ENCODE assay signal across 8 mouse cellular contexts in genomic region chr19:43570831-43571790, GRCm38 (mm10). TPM values are rescaled to one million over a fixed set of nuclear protein-coding genes. Genes with fewer than 3 reads are reported as not detected.
A peak's percentile ranks its signal among the peaks of the same experiment; 100 is the strongest.
DNase-seq lines count a peak whose midpoint lies in the region; ATAC-seq and TF ChIP-seq lines count a peak whose summit lies in the region.

No protein-coding gene starts in this region.

- peak overlapping the region; percentile 43 for H3K9ac ChIP-seq in lung, embryonic 16.5 days (ENCODE audit: low read length)

- H3K27ac ChIP-seq in hindbrain, embryonic 10.5 days, result no peak overlapping the region
- H3K27ac ChIP-seq in lung, embryonic 16.5 days (ENCODE audit: low read length), result no peak overlapping the region
- no peak overlapping the region for H3K27ac ChIP-seq in thymus, adult 2 months (ENCODE audit: control insufficient read depth, insufficient read depth, low read length)

- TF ChIP-seq POLR2A in thymus, adult 2 months (IDR thresholded peaks at IDR 0.05; ENCODE audit: control insufficient read depth, extremely low read depth, insufficient read depth, low read length, poor library complexity), result no peak

- ATAC-seq in lung, embryonic 16.5 days (ENCODE audit: low read depth), result peak; percentile 81

- no peaks in the 10 kb centered on the region for H3K9me3 ChIP-seq in hindbrain, embryonic 10.5 days
- no peaks in the 10 kb centered on the region for H3K9me3 ChIP-seq in lung, embryonic 16.5 days (ENCODE audit: control insufficient read depth, low read length)

- peak overlapping the region; percentile 52 for H3K4me3 ChIP-seq in hindbrain, embryonic 10.5 days
- peak overlapping the region; percentile 49 for H3K4me3 ChIP-seq in lung, embryonic 16.5 days (ENCODE audit: low read length)
- H3K4me3 ChIP-seq in thymus, adult 2 months (ENCODE audit: control insufficient read depth, insufficient read depth, low read length), result peak overlapping the region; percentile 10; the same call in 1 of the 2 replicates

- H3K4me1 ChIP-seq in hindbrain, embryonic 10.5 days (replicated peaks), result peaks cover 8% of the 10 kb centered on the region; the same call in 1 of the 2 replicates
- H3K4me1 ChIP-seq in lung, embryonic 16.5 days (replicated peaks; ENCODE audit: control insufficient read depth, insufficient read depth, low read length), result peaks cover 4% of the 10 kb centered on the region; the same call in 1 of the 2 replicates
- peaks cover 4% of the 10 kb centered on the region; the same call in 1 of the 2 replicates for H3K4me1 ChIP-seq in thymus, adult 2 months (replicated peaks; ENCODE audit: control insufficient read depth, insufficient read depth, low read length)

- 16% methylated on average over 32 of the region's 32 CpGs for WGBS in hindbrain, embryonic 10.5 days
- WGBS in lung, embryonic 16.5 days, result 14% methylated on average over 32 of the region's 32 CpGs
- WGBS in thymus, adult 2 months, result 13% methylated on average over 32 of the region's 32 CpGs

- TF ChIP-seq CTCF in thymus, adult 2 months (IDR thresholded peaks at IDR 0.05; ENCODE audit: borderline replicate concordance, control insufficient read depth, extremely low read depth, insufficient read depth, low read length, poor library complexity), result peak; percentile 85

- H3K36me3 ChIP-seq in hindbrain, embryonic 10.5 days, result no peaks in the 10 kb centered on the region
- H3K36me3 ChIP-seq in lung, embryonic 16.5 days (ENCODE audit: control insufficient read depth, insufficient read depth, low read length), result no peaks in the 10 kb centered on the region
- H3K36me3 ChIP-seq in thymus, adult 2 months (ENCODE audit: control insufficient read depth, insufficient read depth, low read length), result no peaks in the 10 kb centered on the region

- peak; percentile 57 for DNase-seq in Muller cell, postnatal 12 days (ENCODE audit: inconsistent ontology term)
- DNase-seq in cerebellum, adult 8-10 months, result peak; percentile 58
- DNase-seq in forelimb bud, embryonic 11.5 days (ENCODE audit: low read depth, low spot score), result peak; percentile 85
- peak; percentile 71 for DNase-seq in hindbrain, embryonic 10.5 days (ENCODE audit: low spot score)
- DNase-seq in layer of hippocampus, adult 9-10 months (ENCODE audit: low spot score), result peak; percentile 44
- peak; percentile 44 for DNase-seq in ovary, adult 18-20 months (ENCODE audit: low spot score)
- peak; percentile 73 for DNase-seq in thymus, adult 2 months

- H3K27me3 ChIP-seq in hindbrain, embryonic 10.5 days (ENCODE audit: insufficient read depth, poor library complexity, severe bottlenecking), result peaks cover 84% of the 10 kb centered on the region
- peaks cover 33% of the 10 kb centered on the region for H3K27me3 ChIP-seq in lung, embryonic 16.5 days (ENCODE audit: control insufficient read depth, insufficient read depth, low read depth, low read length)
- peaks cover 4% of the 10 kb centered on the region; the same call in 1 of the 2 replicates for H3K27me3 ChIP-seq in thymus, adult 2 months (ENCODE audit: control insufficient read depth, insufficient read depth, low read length)

- peak overlapping the region; percentile 86 for H3K4me2 ChIP-seq in lung, embryonic 16.5 days (ENCODE audit: low read depth, low read length)

RNA-seq across cellular contexts. Expression of gene Nkx2-3, which starts 41.0 kb away (rescaled TPM):
- 0.56 and 1.0 TPM in 2 replicates for polyA plus RNA-seq in hindbrain, embryonic 10.5 days (2016; fragmentation: Nextera tagmentation; extraction: Ambion mirVana)
- not detected in 2 replicates for polyA plus RNA-seq in lung, embryonic 16.5 days (2015; fragmentation: Nextera tagmentation; extraction: Ambion mirVana)
- polyA plus RNA-seq in thymus, adult 2 months (2012; rRNA removed), result not detected in 2 replicates

RNA-seq across cellular contexts. Expression of gene Got1, which starts 46.7 kb away (rescaled TPM):
- 58.3 and 60.5 TPM in 2 replicates for polyA plus RNA-seq in hindbrain, embryonic 10.5 days (2016; fragmentation: Nextera tagmentation; extraction: Ambion mirVana)
- 26.2 and 26.4 TPM in 2 replicates for polyA plus RNA-seq in lung, embryonic 16.5 days (2015; fragmentation: Nextera tagmentation; extraction: Ambion mirVana)
- 27.8 and 41.4 TPM in 2 replicates for polyA plus RNA-seq in thymus, adult 2 months (2012; rRNA removed)
